Mouse (Mus musculus): ENCODE data around the gene Serinc4. TPM values are rescaled to one million over a fixed set of nuclear protein-coding genes. Genes with fewer than 3 reads are reported as not detected.

The Serinc4 gene
- polyA plus RNA-seq, 1 experiment, result not detected

DNA sequence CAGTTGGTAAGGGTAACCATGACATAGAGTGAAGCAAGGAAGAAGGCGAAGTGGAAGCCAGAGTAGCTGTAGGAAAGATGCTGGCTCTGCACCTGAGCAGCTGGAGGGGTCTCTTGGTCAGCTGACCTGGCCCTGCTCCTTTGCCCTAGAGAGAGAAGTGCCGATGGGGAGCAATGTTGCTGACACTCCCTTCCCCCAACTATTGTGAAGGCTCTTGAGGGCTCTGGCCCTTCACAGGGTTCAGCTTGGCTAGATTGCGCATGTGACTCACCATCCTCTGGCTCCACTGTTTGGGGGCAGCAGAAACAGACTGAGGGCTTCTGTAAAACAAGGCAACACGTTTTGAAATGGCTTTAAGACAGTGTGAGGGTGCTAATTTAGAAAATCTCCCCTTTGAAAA, 4.2 kb downstream of the Serinc4 start:
- WGBS, result 76% methylated on average over 4 of the region's 4 CpGs
- TF ChIP-seq POLR2A (IDR thresholded peaks at IDR 0.05; ENCODE audit: borderline replicate concordance, control insufficient read depth, low read depth, low read length) (no peak), CTCF (IDR thresholded peaks at IDR 0.05; ENCODE audit: control insufficient read depth, insufficient read depth, low read length) (no peak)
- Histone ChIP-seq H3K4me1 (ENCODE audit: control insufficient read depth, insufficient read depth, low read length) (no peaks in the 10 kb centered on the region; the same call in 1 of the 2 replicates), H3K4me3 (replicated peaks; ENCODE audit: control insufficient read depth, low read depth, low read length) (no peak overlapping the region), H3K27ac (ENCODE audit: control insufficient read depth, insufficient read depth, low read depth, low read length, poor library complexity) (no peak overlapping the region)

DNA sequence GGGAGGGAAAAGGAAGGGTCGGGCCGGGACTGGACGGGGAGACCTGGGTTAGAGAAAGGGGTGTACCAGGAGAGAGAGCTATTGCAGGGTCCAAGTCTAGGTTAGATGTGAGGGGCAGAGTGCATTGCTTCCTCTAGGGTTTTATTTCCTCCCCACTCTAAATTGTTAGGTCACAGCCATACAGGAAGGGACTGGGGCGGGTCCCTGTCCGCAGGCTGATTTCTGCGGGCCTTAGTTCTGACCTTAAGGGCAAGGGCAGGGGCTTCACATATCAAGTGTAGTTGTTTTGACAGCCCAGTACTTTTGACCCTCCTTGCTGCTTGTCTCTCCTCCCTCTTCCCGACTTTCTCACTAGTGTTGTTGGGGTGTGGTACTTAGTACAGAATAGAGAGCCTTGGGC, 6.5 kb downstream of the Serinc4 start:
- WGBS, result under 1% methylated on average over 7 of the region's 7 CpGs
- peak overlapping the region; percentile 76 for H3K4me3 ChIP-seq (replicated peaks; ENCODE audit: control insufficient read depth, low read depth, low read length)
- H3K4me1 ChIP-seq (ENCODE audit: control insufficient read depth, insufficient read depth, low read length), result no peaks in the 10 kb centered on the region
- no peak for TF ChIP-seq CTCF (IDR thresholded peaks at IDR 0.05; ENCODE audit: control insufficient read depth, insufficient read depth, low read length)
- TF ChIP-seq POLR2A (IDR thresholded peaks at IDR 0.05; ENCODE audit: borderline replicate concordance, control insufficient read depth, low read depth, low read length), result no peak
- peak overlapping the region; percentile 98 for H3K27ac ChIP-seq (ENCODE audit: control insufficient read depth, insufficient read depth, low read depth, low read length, poor library complexity)

- Histone ChIP-seq H3K4me1 (ENCODE audit: control insufficient read depth, insufficient read depth, low read length) (no peaks in the 10 kb centered on the region), H3K27ac (ENCODE audit: control insufficient read depth, insufficient read depth, low read depth, low read length, poor library complexity) (peak overlapping the region; percentile 98), H3K4me3 (replicated peaks; ENCODE audit: control insufficient read depth, low read depth, low read length) (peak overlapping the region; percentile 76)
- under 1% methylated on average over 54 of the region's 54 CpGs for WGBS
- no peak for TF ChIP-seq POLR2A (IDR thresholded peaks at IDR 0.05; ENCODE audit: borderline replicate concordance, control insufficient read depth, low read depth, low read length)
- TF ChIP-seq CTCF (IDR thresholded peaks at IDR 0.05; ENCODE audit: control insufficient read depth, insufficient read depth, low read length), result no peak
Measured at GRCm38 (mm10) chr2:121449545-121450011, 7.0 kb downstream of the Serinc4 start.

GRCm38 (mm10) chr2:121448739-121449535, 7.6 kb downstream of the Serinc4 start, which contains the start of gene Serf2:
Serf2 (plus strand) TSS chr2:121449195.
- under 1% methylated on average over 72 of the region's 74 CpGs for WGBS
- peak within 1 kb of the TSS; percentile 98 for H3K27ac ChIP-seq (ENCODE audit: control insufficient read depth, insufficient read depth, low read depth, low read length, poor library complexity)
- TF ChIP-seq CTCF (IDR thresholded peaks at IDR 0.05; ENCODE audit: control insufficient read depth, insufficient read depth, low read length) (no peak), POLR2A (IDR thresholded peaks at IDR 0.05; ENCODE audit: borderline replicate concordance, control insufficient read depth, low read depth, low read length) (peak; percentile 96)
- H3K4me3 ChIP-seq (replicated peaks; ENCODE audit: control insufficient read depth, low read depth, low read length), result peak within 1 kb of the TSS; percentile 76
- H3K4me1 ChIP-seq (ENCODE audit: control insufficient read depth, insufficient read depth, low read length), result no peaks in the 10 kb centered on the region

DNA sequence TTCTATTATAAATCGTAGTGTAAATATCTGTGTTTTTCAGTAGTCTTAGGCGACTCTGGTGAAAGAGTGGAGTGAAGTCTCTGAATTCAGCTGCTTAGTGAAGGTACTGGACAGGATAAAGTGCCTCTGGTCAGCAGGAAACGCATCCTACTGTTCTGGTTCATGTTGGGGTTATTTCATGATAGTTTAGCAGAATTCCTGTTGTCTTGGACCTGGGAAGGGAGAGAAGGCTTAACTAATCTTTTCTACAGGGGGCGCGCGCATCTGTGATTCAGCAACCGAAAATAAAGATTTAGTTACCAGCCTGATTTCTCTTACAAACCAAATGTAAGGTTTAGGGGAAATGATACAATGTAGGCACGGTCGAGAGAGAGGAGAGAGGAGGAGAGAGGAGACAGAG, 8.4 kb downstream of the Serinc4 start:
- no peak overlapping the region for H3K27ac ChIP-seq (ENCODE audit: control insufficient read depth, insufficient read depth, low read depth, low read length, poor library complexity)
- H3K4me1 ChIP-seq (ENCODE audit: control insufficient read depth, insufficient read depth, low read length), result no peaks in the 10 kb centered on the region
- TF ChIP-seq CTCF (IDR thresholded peaks at IDR 0.05; ENCODE audit: control insufficient read depth, insufficient read depth, low read length) (no peak), POLR2A (IDR thresholded peaks at IDR 0.05; ENCODE audit: borderline replicate concordance, control insufficient read depth, low read depth, low read length) (no peak)
- H3K4me3 ChIP-seq (replicated peaks; ENCODE audit: control insufficient read depth, low read depth, low read length), result no peak overlapping the region
- 11% methylated on average over 9 of the region's 9 CpGs for WGBS

- WGBS, result 27% methylated on average over 3 of the region's 3 CpGs
- H3K27ac ChIP-seq (ENCODE audit: control insufficient read depth, insufficient read depth, low read depth, low read length, poor library complexity), result no peak overlapping the region
- no peak for TF ChIP-seq POLR2A (IDR thresholded peaks at IDR 0.05; ENCODE audit: borderline replicate concordance, control insufficient read depth, low read depth, low read length)
- no peak for TF ChIP-seq CTCF (IDR thresholded peaks at IDR 0.05; ENCODE audit: control insufficient read depth, insufficient read depth, low read length)
- H3K4me1 ChIP-seq (ENCODE audit: control insufficient read depth, insufficient read depth, low read length), result peaks cover under 1% of the 10 kb centered on the region; the same call in 1 of the 2 replicates
- no peak overlapping the region for H3K4me3 ChIP-seq (replicated peaks; ENCODE audit: control insufficient read depth, low read depth, low read length)
Measured at GRCm38 (mm10) chr2:121447006-121447405, 9.6 kb downstream of the Serinc4 start.

- no peak overlapping the region for H3K4me3 ChIP-seq (replicated peaks; ENCODE audit: control insufficient read depth, low read depth, low read length)
- no peak overlapping the region for H3K27ac ChIP-seq (ENCODE audit: control insufficient read depth, insufficient read depth, low read depth, low read length, poor library complexity)
- TF ChIP-seq CTCF (IDR thresholded peaks at IDR 0.05; ENCODE audit: control insufficient read depth, insufficient read depth, low read length) (no peak), POLR2A (IDR thresholded peaks at IDR 0.05; ENCODE audit: borderline replicate concordance, control insufficient read depth, low read depth, low read length) (no peak)
- H3K4me1 ChIP-seq (ENCODE audit: control insufficient read depth, insufficient read depth, low read length), result peaks cover 1% of the 10 kb centered on the region; the same call in 1 of the 2 replicates
- WGBS, result 76% methylated on average over 4 of the region's 4 CpGs
Measured at GRCm38 (mm10) chr2:121446506-121446905, 10.1 kb downstream of the Serinc4 start.

GRCm38 (mm10) chr2:121445117-121445516, 11.5 kb downstream of the Serinc4 start:
- 67% methylated on average over 3 of the region's 3 CpGs for WGBS
- Histone ChIP-seq H3K4me1 (ENCODE audit: control insufficient read depth, insufficient read depth, low read length) (peaks cover 1% of the 10 kb centered on the region; the same call in 1 of the 2 replicates), H3K4me3 (replicated peaks; ENCODE audit: control insufficient read depth, low read depth, low read length) (no peak overlapping the region), H3K27ac (ENCODE audit: control insufficient read depth, insufficient read depth, low read depth, low read length, poor library complexity) (no peak overlapping the region)
- no peak for TF ChIP-seq CTCF (IDR thresholded peaks at IDR 0.05; ENCODE audit: control insufficient read depth, insufficient read depth, low read length)
- TF ChIP-seq POLR2A (IDR thresholded peaks at IDR 0.05; ENCODE audit: borderline replicate concordance, control insufficient read depth, low read depth, low read length), result no peak
